Mouse (Mus musculus) right cerebral cortex, adult 18-20 months (tissue): ENCODE measurements at regions not wholly inside any gene's neighbourhood (a gene's known extent, or its start where the extent isn't known, plus 50 kb on each side); places are given as distances from the start of the nearest gene placed in this dataset.

Experiments used
- DNase-seq: peaks from one replicate; pipeline ENCODE4 v3.0.0; 2022; ENCODE audit warnings: mixed read lengths

DNA sequence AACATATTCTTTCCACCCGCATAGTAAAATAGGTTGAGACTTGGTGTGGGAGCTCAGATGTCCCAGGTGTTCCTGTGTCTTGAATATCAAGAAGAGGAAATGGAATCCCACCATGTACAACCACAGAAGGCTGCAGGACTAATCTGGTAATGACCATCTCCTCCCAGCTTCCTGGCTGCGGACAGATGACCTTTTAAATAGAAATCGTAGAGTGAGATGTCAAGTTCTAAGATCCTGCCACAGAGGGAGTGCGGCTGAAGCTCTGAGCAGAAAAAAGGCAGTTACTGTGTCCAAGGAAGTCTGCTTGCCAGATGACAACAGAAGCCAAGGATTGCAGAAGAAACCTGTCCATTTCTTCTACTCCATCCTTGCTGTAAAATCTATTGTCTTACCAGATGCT is 629.0 kb upstream of the Tmem132c start:
- no peak for DNase-seq

DNA sequence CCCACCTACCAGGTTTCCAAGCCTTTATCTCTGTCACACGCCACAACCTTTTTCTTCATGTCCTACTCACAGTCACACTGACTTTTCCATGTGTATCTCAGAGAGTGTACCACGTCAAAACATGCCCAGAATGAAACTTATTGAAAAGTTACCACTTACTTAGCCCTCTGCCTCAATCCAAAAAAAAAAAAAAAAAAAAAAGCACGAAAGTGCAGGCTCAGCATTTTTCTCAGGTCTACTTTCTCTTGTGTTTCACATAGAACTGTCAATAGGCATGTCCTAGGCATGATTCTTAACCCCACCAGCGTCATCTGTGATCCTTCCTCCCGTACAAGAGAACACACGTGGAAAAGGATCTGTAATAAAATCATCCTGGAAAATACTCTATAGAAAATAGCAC is 619.1 kb upstream of the Tmem132c start:
- no peak for DNase-seq

- DNase-seq: peak; percentile 62
Measured at GRCm38 (mm10) chr5:126623205-126623604, 618.4 kb upstream of the Tmem132c start.

GRCm38 (mm10) chr5:126629826-126630225 is 611.8 kb upstream of the Tmem132c start:
- no peak for DNase-seq

- no peak for DNase-seq
Measured at GRCm38 (mm10) chr5:126650415-126650814, 591.2 kb upstream of the Tmem132c start.

- no peak for DNase-seq
Measured at GRCm38 (mm10) chr5:126651367-126651766, 590.2 kb upstream of the Tmem132c start.

- DNase-seq: no peak
Measured at GRCm38 (mm10) chr5:126662648-126663047, 579.0 kb upstream of the Tmem132c start.

GRCm38 (mm10) chr5:126671156-126671555 is 570.5 kb upstream of the Tmem132c start:
- DNase-seq: peak; percentile 33

DNA sequence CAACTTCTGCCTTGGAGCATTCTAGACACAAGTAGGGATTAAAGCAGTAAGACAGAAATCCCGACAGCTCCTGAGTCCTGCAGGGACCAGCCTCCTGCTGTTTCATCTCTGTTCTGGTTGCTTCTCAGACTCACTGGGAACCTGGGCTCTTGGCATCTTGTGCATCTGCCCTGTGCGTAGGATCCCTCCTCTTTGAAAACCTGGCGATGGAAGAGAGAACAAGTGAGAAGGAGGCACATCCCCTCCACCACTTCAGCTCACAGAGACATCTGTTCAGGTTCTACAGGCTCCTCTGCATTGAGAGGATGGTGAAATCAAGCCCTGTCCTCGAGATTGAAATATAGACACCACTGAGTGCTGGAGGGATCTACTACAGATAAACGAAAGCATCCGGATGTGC is 561.3 kb upstream of the Tmem132c start:
- peak; percentile 52 for DNase-seq

GRCm38 (mm10) chr5:126699314-126699713 is 542.3 kb upstream of the Tmem132c start:
- DNase-seq: no peak

GRCm38 (mm10) chr5:126703516-126704282 is 537.9 kb upstream of the Tmem132c start:
- DNase-seq: no peak

DNA sequence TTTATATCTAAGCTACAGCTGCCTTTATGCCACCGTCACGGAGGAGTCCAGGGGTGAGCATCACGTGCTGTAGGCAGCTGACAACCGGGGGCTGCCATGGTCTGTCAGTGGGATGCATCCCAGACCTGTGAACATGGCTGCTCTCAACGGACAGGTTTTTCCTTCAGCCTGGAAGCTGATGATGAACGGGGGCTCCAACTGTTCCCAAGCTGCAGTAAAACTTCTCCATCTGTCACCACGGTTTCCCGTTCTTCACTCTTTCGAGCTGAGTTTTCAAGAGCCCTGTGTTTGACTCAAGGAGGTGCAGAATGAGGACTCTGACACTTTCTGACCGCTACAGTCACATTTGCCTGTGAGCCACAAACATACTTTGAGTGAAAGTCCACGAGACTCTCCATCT is 535.7 kb upstream of the Tmem132c start:
- no peak for DNase-seq

- DNase-seq: no peak
Measured at GRCm38 (mm10) chr5:126706701-126707100, 534.9 kb upstream of the Tmem132c start.

DNA sequence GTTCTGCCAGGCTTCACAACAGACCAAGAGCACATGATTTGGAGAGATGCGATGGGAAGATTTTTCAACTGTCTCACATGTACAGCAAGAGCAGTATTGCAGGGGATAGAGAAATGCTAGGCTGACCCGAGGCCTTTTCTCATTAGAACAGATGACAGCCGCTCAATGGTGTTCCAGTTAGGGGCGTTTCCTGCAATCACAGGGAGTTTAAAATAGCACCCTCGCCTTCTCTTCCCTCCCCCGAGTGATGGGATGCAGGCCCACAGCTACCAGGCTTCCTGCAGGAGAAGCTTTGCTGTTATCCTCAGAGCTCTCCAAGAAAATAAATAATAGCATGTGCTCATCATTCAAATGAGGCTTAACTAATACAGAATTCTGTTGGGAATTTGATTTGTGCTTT is 526.9 kb upstream of the Tmem132c start:
- peak; percentile 21 for DNase-seq

DNA sequence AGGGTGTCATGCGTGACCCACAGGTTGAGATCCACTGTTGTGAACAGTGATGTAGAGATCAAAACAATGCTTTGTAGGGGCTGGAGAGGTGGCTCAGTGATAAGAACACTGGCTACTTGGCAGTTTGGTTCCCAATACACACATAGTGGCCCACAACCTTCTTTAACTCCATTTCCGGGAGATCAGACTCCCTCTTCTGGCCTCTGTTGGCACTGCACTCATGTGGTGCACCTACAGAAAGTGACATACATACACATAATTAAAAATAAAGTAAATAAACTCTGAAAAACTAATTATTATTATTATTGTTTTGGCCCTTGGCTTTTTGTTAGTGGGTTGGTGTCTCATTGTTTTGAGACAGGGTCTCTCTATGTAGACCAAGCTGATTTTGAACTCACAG is 523.2 kb upstream of the Tmem132c start:
- no peak for DNase-seq

DNA sequence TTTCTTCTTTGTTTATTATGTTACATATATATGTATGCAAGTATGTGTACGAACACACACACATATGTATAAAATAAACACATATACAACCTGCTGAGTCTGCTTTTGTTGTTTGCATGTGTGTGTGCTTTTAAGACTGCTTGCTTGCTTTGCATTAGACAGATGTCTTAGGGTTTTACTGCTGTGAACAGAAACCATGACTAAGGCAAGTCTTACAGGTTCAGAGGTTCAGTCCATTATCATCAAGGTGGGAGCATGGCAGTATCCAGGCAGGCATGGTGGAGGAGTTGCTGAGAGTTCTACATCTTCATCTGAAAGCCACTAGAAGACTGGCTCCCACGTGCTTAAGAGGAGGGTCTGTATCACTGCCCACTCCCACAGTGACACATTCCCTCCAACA is 520.3 kb upstream of the Tmem132c start:
- no peak for DNase-seq

DNA sequence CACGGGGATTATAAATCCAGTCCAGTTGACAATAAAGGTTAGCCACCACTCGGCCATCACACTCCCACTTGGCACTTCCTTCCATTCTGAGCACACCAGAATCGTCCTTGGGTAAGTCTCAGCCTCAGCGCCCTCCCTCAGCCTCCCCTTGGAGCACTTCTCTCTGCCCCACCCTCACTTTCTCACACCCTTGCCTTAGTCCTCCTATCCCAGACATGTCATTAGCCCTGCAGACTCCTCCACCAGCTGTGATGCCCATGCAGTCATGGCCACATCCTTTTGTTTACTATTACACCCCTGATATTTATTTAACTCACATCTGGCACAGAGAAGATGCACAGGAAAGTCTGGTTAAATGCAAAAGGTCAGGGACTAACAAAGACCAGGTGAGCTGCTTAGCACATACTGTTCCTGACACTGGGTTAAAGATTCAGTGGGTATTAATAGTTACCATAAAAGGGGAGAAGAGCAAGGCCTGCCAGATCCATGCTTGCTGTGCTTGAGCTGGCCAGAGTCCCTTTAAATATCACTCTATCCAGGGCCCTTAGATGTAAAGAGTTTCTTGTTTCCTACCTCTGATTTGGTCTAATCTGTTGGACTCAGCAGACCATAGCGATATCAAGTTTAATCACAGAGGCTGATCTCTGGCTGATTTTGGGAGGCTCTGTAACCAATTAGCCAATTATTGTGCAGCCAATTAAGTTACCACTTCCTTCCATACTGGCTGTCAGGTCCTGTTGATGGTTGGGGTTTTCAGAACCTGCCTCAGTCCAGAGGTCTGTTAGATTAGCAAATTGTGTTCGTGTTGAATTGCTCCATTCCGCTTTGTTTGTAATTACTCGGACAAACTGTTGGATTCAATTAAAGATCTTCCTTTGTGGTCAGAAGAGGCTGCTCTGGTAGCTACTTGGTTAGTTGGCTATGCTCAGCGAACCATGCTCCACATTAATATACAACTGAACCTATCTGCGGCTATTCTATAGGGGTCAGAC is 518.0 kb upstream of the Tmem132c start:
- DNase-seq: no peak

DNA sequence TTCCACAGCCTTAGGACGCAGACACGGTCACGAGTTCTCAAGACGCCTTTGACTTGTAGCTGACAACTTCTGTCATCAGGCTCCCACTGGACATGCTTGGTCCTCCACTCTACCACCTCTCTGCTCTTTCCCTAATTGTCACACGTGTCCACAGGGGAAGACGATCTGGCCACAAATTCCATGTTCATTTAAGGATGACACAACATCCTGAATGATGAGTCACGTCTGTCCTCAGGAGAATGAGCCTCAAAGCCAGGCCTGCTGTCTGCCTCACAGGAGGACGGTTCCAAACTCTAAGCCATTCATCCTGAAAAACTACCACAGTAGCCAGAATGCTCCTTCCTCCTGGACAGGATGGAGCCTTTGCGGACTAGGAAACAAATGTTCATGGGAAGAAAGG is 517.3 kb upstream of the Tmem132c start:
- DNase-seq: no peak

- peak; percentile 81 for DNase-seq
Measured at GRCm38 (mm10) chr5:126733470-126733869, 508.1 kb upstream of the Tmem132c start.

DNA sequence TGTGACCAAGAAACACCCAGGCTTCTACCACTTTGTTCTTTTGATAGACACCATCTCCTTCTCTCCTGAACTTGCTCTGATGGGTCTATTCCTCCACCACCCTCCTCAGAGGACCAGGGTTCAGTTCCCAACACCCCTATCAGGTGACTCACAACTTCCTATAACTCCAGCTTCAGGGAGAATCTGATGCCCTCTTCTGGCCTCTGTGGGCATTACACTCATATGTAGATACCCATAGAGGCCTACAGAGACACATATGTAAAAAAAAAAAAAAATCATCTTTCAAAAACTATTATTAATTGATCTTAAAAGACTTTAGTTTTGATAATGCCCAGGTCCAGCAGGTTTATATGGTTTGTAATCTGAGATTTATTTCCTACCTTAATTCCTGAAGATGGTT is 505.9 kb upstream of the Tmem132c start:
- no peak for DNase-seq

DNA sequence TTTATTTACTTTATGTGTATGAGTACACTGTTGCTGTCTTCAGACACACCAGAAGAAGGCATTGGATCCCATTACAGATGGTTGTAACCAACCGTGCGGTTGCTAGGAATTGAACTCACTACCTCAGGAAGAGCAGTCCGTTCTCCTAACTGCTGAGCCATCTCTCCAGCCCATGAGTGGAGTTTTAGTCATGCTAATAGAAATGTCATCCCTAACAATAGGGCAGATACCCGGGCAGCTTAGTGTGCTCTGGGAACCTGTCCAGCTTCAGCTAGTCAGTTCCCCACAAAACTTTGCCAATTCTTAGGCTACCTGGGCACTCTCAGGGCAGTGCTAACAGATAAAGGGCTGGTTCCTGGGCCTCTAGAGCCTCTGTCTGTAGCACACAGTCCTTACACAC is 503.9 kb upstream of the Tmem132c start:
- DNase-seq: no peak

DNA sequence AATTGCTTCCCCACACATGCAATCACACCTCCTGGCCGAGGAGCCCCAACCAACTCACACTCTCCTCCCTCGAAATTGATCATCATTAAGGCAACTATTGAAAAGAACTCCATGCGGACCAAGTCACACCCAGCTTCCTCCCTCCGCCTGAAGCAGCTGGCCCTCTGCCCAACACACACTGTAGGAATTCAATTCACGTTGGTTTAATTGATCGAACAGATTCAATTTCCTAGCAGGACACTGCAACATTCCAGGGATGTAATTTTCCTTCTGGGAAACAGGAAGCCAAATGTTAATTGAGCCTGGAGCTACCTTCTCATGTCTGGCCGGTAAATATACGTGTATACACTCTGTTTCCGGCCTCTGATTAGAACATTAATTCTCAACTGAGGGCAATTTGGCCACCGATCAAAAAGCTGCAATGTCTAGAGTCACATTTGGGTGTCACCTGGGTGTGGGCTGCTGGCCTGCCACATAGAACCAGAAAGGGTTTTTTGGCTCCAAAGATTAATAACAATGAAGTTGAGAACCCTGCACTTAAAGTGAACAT is 500.7 kb upstream of the Tmem132c start:
- DNase-seq: no peak

- no peak for DNase-seq
Measured at GRCm38 (mm10) chr5:126755107-126755506, 486.5 kb upstream of the Tmem132c start.
